ENCODE assay signal across 11 mouse cellular contexts in the genomic region with DNA sequence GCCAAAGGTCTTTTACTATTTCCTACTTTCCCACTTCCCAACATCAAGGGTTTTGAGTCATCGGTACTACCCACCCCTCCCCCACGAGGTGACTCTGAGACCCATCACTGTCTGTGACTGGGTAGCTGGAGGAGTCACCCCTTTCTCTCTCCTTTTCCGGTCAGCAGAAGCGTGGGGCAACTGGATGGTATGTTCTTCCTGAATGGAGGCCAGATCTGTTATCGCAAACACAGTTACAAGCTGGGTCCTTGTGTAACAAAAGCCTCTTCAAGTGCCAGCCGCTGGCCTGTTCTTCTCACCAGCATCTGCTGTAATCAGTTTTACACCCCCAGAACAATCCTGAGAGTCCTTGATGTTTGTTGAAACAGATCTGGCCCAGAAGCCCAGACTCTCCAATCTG.
DNase-seq lines count a peak whose midpoint lies in the region; ATAC-seq and TF ChIP-seq lines count a peak whose summit lies in the region.
"Had no signal": no experiment of that assay in that cellular context is flagged by ENCODE, and none has a peak within 500 bp of the region (broad histone marks: within the 10 kb centered on the region; RNA-seq: fewer than 3 reads in every experiment).

No protein-coding gene starts in this region.

- DNase-seq in adrenal gland, postnatal 14 days, result peak; percentile 80
- DNase-seq in adrenal gland, postnatal 4 days (ENCODE audit: low spot score in 2 of 2), result no peak
- DNase-seq in kidney, adult 2 months, result no peak
- DNase-seq in lung, postnatal 36 days, result peak; percentile 65
- no peak for DNase-seq in gastrocnemius, adult 18-20 months (ENCODE audit: low spot score)
- DNase-seq: gastrocnemius, postnatal 14 days had no signal

- TF ChIP-seq CTCF in kidney, adult 2 months (conservative IDR thresholded peaks at IDR 0.05; ENCODE audit: insufficient read depth, insufficient read length, low read depth, low read length), result no peak

- no peak overlapping the region for H3K4me3 ChIP-seq in kidney, embryonic 15.5 days (replicated peaks)
- no peak overlapping the region for H3K4me3 ChIP-seq in kidney, adult 2 months (ENCODE audit: insufficient read depth, low read depth, low read length)
- H3K4me3 ChIP-seq in forebrain, embryonic 12.5 days (replicated peaks), result no peak overlapping the region
- H3K4me3 ChIP-seq: midbrain, embryonic 12.5 days had no signal

- H3K4me2 ChIP-seq in kidney, embryonic 15.5 days, result peak overlapping the region; percentile 89; the same call in 1 of the 2 replicates
- H3K4me2 ChIP-seq in forebrain, embryonic 12.5 days, result no peak overlapping the region

- H3K9me3 ChIP-seq in kidney, embryonic 15.5 days (replicated peaks), result no peaks in the 10 kb centered on the region
- H3K9me3 ChIP-seq in forebrain, embryonic 12.5 days, result no peaks in the 10 kb centered on the region
- H3K9me3 ChIP-seq: midbrain, embryonic 12.5 days had no signal

- H3K27ac ChIP-seq in kidney, embryonic 15.5 days, result peak overlapping the region; percentile 42; the same call in 1 of the 2 replicates
- H3K27ac ChIP-seq in kidney, adult 2 months (ENCODE audit: insufficient read depth, low read depth, low read length), result no peak overlapping the region
- H3K27ac ChIP-seq in forebrain, embryonic 12.5 days, result peak overlapping the region; percentile 46; the same call in 1 of the 2 replicates
- H3K27ac ChIP-seq: midbrain, embryonic 12.5 days had no signal

- no peaks in the 10 kb centered on the region for H3K27me3 ChIP-seq in kidney, embryonic 15.5 days
- H3K27me3 ChIP-seq in kidney, adult 2 months (replicated peaks; ENCODE audit: control insufficient read depth, insufficient read depth, low read length), result no peaks in the 10 kb centered on the region
- H3K27me3 ChIP-seq in forebrain, embryonic 12.5 days, result 0 out of 2 replicates have a peak, but pooled peaks cover 7% of the 10 kb centered on the region

- ATAC-seq in kidney, embryonic 15.5 days (replicated peaks; ENCODE audit: low FRiP score), result no peak
- no peak for ATAC-seq in forebrain, embryonic 12.5 days (ENCODE audit: low FRiP score)
- no peak for ATAC-seq in megakaryocyte, adult 5-6 weeks (ENCODE audit: poor library complexity, severe bottlenecking)
- ATAC-seq: inflammation-experienced regulatory T-cells, adult 6 months had no signal

- no peaks in the 10 kb centered on the region for H3K36me3 ChIP-seq in kidney, embryonic 15.5 days
- no peaks in the 10 kb centered on the region for H3K36me3 ChIP-seq in kidney, adult 2 months (ENCODE audit: control insufficient read depth, insufficient read depth, low read length)
- no peaks in the 10 kb centered on the region for H3K36me3 ChIP-seq in forebrain, embryonic 12.5 days (replicated peaks)
- H3K36me3 ChIP-seq: midbrain, embryonic 12.5 days had no signal

- TF ChIP-seq POLR2A in kidney, adult 2 months (IDR thresholded peaks at IDR 0.05; ENCODE audit: low read depth, low read length), result no peak

- 23% methylated on average over 6 of the region's 6 CpGs for WGBS in kidney, embryonic 15.5 days
- WGBS in kidney, adult 2 months, result 49% methylated on average over 6 of the region's 6 CpGs
- 72% methylated on average over 6 of the region's 6 CpGs for WGBS in forebrain, embryonic 12.5 days

- H3K9ac ChIP-seq in kidney, embryonic 15.5 days, result no peak overlapping the region
- no peak overlapping the region for H3K9ac ChIP-seq in forebrain, embryonic 12.5 days

- H3K4me1 ChIP-seq in kidney, embryonic 15.5 days, result peaks cover 81% of the 10 kb centered on the region
- peaks cover 16% of the 10 kb centered on the region for H3K4me1 ChIP-seq in kidney, adult 2 months (ENCODE audit: control insufficient read depth, insufficient read depth, low read length)
- H3K4me1 ChIP-seq in forebrain, embryonic 12.5 days, result peaks cover 61% of the 10 kb centered on the region

Comparison
In these comparisons a context has a peak if more than half of its experiments do, and no peak if none do; other contexts are left out.
1. DNase-seq: peak in adrenal gland, postnatal 14 days (single experiment) and lung, postnatal 36 days (single experiment); none in adrenal gland, postnatal 4 days (0 of 2), kidney, adult 2 months (single experiment) and gastrocnemius, adult 18-20 months (single experiment).